Mouse (Mus musculus): ENCODE measurements around the gene E030025P04Rik.
A peak's percentile ranks its signal among the peaks of the same experiment; 100 is the strongest.

E030025P04Rik gene

DNA sequence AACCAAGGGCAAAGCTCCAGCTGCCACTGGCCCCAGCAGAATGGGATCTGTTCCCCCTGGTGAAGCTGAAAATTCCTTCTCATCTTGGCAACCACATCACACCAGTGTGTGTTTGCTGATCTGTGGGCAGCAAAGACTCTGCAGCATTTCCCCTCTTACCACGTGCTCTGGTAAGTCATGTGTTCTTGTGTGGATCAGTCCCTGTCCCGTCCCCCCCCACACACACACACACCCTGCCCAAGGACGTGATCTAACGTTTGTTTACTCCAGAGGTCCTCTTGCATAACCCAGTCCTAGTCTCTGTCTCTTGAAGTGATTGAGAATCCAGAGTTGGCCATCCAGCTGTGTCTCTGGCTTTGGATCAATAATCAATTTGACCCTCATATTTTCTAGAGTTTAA, at the start of gene E030025P04Rik:
Gene E030025P04Rik (minus strand): TSS at position 134 of the 400 bp plus-strand sequence.
- DNase-seq, result no peak

GRCm38 (mm10) chr11:109192673-109193557, 48.7 kb upstream of the E030025P04Rik start:
- peak; percentile 19 to 20 for DNase-seq

GRCm38 (mm10) chr11:109188235-109188634, 44.1 kb upstream of the E030025P04Rik start:
- no peak for DNase-seq

DNA sequence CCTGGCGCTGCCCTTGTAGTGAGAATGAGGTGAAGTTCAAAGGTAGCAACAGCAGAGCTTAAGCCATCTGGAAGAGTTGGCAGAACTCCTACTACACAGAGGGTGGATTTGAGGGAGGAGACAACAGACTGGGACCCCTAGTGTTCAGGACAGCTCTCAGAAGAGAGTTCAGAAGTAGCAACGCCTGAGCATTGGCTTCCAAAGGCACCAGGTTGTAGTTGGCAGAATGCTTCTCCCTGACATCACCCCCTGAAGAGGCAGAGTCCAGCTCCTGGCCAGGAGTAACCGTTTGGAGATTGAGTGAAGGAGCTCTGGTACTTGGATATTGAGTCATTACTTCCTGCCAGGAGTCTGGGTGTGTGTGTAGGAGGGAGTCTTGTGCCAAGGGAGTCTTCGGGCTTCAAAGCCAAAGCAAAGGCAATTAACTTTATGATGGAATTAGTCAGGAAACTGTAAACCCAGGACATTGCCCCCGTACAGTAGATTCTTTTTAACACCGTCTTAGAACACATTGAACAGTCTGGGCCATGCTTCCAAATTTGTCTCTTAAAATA, 43.5 kb upstream of the E030025P04Rik start:
- DNase-seq, result no peak

DNA sequence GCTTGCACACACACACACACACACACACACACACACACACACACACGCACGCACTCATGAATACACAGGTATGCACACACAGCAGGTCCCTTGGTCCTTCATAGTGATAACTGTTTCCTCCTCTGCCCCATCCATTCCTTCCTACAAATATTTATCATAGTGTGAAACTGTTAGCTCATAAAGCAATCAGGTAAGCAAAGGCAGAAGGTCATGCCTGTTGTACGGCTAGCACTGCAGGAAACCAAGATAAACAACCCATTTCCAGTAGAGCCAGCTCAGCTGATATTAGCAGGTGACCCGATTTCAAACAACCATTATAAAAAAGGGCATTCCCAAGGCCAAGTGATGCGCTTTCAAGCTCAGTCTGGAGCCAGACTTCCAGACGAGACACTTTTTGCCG, 36.9 kb upstream of the E030025P04Rik start:
- no peak for DNase-seq

GRCm38 (mm10) chr11:109180290-109180689, 36.1 kb upstream of the E030025P04Rik start:
- no peak for DNase-seq

GRCm38 (mm10) chr11:109178788-109179518, 34.8 kb upstream of the E030025P04Rik start:
- DNase-seq, result no peak

DNA sequence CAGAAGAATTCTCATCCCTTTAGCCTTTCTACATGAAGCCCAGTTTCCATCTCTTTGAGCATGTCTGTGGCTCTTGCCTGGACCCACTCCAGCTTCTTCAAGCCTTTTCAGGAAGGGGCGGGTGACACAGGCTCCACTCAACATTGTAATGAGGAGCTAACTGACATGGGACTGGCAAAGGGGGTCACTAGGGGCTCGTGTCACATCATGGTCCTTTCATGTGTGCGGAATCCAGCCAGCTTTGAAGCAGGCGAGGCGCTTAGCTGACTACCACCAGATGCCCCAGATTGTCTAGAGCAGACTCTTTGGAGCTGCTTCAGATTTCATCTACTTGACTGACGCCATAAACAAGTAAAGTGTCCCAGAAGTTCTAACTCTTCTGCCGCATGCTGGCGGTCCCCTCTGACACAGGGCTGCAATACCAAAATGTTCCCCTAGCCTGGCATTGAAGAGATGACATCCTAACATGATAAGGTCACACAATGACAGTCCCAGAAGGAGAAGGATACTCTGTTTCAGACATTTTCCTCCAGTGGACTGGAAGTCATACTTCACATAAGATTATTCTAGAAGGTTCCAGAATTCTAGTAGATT, 31.3 kb upstream of the E030025P04Rik start:
- DNase-seq, result no peak

- no peak for DNase-seq
Observed at GRCm38 (mm10) chr11:109172224-109172623, 28.1 kb upstream of the E030025P04Rik start.

DNA sequence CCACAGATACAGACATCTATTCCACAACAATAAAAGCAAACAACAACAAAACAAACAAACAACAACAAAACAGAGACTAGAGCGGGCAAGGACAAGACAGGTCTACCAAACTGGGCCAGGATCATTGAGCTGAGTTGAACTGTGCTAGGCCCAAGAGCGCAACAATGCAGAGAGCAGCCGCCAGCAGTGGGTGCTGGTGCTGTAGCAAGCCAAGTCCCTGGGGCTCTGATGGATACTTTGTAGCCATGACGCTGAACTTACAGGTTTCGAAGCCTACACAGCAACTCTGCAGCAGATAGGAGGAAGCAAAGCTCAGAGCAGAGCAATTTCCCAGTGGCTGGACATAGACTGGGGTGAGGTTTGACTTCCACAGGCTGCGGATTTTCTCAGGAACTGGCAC, 26.6 kb upstream of the E030025P04Rik start:
- no peak for DNase-seq

- DNase-seq, result no peak
Observed at GRCm38 (mm10) chr11:109157694-109158093, 13.5 kb upstream of the E030025P04Rik start.

DNA sequence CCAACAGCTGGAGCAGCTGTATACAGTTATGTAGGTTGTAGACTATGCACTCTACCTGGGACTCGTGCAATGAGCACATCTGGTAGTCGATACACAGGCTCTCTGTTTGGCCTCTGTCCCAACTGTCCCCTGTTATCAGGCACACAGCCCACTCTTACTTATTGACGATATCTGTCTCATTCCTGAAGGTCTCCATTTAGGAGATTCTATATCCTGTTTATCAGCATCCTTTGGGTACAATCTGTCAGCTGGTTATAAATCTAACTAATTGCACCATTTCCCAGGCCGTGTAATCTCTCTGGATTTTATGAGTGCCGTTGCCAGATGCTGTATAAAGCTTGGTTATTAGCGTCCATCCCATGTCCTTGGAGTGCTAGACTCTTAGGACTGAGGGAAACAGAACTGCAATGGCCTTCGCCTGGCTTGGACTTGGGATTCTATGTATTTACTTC, 747 bp upstream of the E030025P04Rik start:
- no peak for DNase-seq

GRCm38 (mm10) chr11:109126482-109126881, 17.7 kb downstream of the E030025P04Rik start:
- DNase-seq, result no peak

DNA sequence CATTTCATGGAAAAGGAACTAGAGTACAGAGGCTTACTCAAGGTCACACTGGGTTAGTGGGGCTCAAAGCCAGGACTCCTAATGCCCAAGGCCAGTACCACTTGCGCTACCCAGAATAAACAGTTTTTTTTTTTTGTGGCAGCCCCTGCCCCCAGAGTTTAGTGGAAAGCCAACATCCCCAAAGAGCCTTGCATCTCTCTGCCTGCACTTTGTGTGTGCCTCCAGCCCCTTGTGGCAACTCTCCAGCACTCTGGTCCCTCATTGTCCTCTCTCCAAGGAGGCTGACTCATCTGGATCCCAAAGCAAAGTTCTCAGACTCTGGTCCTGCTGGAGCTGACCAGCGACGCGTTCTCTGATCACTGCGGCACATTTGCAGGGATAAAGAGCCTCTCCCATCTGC, 18.7 kb downstream of the E030025P04Rik start:
- DNase-seq, result no peak

- no peak for DNase-seq
Observed at GRCm38 (mm10) chr11:109124284-109124683, 19.9 kb downstream of the E030025P04Rik start.

DNA sequence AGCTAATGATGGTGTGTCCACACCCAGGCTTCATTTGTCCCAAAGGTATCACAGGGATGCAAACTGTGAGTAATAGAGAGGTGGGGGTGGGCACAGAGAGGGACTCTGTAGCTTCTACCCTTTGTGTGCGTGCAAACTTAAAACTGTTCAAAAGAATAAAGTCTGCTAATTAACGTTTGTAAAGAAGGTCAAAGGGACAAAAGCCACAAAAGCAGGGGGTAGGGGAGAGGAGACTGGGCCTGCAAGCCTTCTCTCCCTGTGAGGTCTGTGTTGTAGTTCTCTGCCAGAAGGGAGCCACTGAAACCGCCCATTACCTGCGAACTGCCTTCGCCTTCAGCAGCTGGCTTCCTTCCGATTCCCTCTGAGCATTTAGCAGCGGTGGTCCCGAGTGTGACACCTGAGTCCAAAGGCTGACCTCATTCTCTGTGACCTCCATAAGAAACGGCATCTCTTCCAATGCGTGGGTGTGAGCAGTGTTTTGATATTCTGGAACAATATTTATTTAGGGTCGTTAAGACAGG, 34.3 kb downstream of the E030025P04Rik start:
- DNase-seq, result no peak

GRCm38 (mm10) chr11:109109056-109109455, 35.1 kb downstream of the E030025P04Rik start:
- DNase-seq, result no peak

- DNase-seq, result no peak
Observed at GRCm38 (mm10) chr11:109107518-109108205, 36.5 kb downstream of the E030025P04Rik start.

GRCm38 (mm10) chr11:109106751-109107150, 37.4 kb downstream of the E030025P04Rik start:
- no peak for DNase-seq

DNA sequence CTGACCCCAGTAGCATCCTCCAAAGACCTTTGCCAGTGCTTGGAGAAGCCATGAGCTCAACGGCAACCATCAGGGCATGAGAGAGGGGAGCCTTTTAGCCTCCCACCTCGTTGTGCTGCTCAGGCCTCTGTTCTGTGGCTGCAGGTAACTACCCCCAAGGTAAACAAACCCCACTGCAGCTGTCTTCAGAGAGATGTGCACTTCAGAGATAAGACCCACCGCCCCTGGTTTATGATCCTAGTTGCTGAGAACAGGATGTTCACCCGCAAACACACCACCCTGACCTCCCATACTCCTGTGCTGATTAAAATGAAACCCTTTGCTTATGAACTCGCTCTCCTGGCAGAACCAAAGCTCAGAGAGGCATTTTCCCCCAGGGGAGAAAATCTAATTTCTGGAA, 38.0 kb downstream of the E030025P04Rik start:
- DNase-seq, result peak; percentile 6 to 25

DNA sequence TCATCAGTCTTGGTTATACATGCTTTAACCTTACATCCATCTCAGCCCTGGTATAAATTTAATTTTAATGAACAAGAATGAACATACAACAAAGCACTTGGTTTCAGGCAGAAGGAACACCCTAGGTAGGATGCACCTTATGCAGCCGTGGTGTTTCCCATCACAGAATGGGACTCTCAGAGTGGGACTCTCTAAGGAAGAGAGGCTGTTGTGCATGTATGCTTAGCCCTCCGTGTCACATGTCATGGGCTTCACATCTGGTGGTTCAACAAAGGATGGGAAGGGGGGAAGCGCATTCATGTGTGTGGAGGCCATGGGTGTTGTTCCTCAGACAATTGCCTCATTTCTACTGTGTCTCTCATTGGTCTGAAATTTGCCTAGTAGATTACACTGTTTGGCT, 40.8 kb downstream of the E030025P04Rik start:
- no peak for DNase-seq

DNA sequence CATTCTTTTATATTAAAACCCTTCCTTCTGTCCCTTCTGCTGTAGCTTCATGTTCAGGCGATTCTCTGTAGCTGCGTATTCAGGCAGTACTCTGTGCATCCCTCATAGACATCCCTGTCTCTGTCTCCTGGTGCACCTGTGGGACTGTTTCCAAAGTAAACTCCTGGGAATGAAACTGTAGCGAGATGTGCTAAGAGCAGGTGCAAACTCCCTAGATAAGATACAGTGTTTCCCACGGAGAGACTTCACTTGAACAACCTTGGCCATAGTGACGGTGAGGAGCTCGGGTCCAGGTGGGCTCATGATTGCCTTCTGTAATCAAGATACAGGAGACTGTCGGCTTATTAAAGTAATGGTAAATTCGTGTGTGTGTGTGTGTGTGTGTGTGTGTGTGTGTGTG, 41.5 kb downstream of the E030025P04Rik start:
- no peak for DNase-seq

Data from thymus, adult 18-20 months (tissue).